Mouse (Mus musculus) ES-Bruce4 (cell line): ENCODE data around the gene Dctn1. TPM values are rescaled to one million over a fixed set of nuclear protein-coding genes. Genes with fewer than 3 reads are reported as not detected.

Experiments used
- H3K27ac ChIP-seq: 2 replicates; pipeline ENCODE4 v1.5.1; 2012; ENCODE audit warnings: low read length, inconsistent platforms; ENCODE audit not compliant: insufficient read depth
- H3K27me3 ChIP-seq: 2 replicates; pipeline ENCODE4 v1.6.1; 2012; ENCODE audit warnings: mild to moderate bottlenecking, low read length, inconsistent platforms; ENCODE audit not compliant: control insufficient read depth, poor library complexity, insufficient read depth, severe bottlenecking
- H3K36me3 ChIP-seq: 2 replicates; pipeline ENCODE4 v1.6.1; 2012; ENCODE audit warnings: inconsistent platforms, mild to moderate bottlenecking, low read length, moderate library complexity; ENCODE audit not compliant: control insufficient read depth, poor library complexity, insufficient read depth, severe bottlenecking
- H3K4me1 ChIP-seq: one replicate; pipeline ENCODE4 v1.8.1; 2011; ENCODE audit warnings: low read length; ENCODE audit not compliant: control insufficient read depth, insufficient read depth
- H3K4me3 ChIP-seq: 2 replicates; pipeline ENCODE4 v1.5.1; 2011; ENCODE audit warnings: low read depth, mild to moderate bottlenecking, low read length
- H3K9ac ChIP-seq: 2 replicates; pipeline ENCODE4 v1.6.1; 2012; ENCODE audit warnings: low read depth, mild to moderate bottlenecking, inconsistent platforms; ENCODE audit not compliant: poor library complexity, severe bottlenecking
- H3K9me3 ChIP-seq: replicated peaks from 2 replicates; pipeline ENCODE4 v1.6.1; 2012; ENCODE audit warnings: mild to moderate bottlenecking, low read length, inconsistent platforms; ENCODE audit not compliant: control insufficient read depth, poor library complexity, insufficient read depth, severe bottlenecking
- CTCF ChIP-seq: IDR thresholded peaks from one replicate; pipeline ENCODE4 v1.8.1; 2011; ENCODE audit warnings: low read depth, low read length
- EP300 ChIP-seq: IDR thresholded peaks from 2 replicates; pipeline ENCODE4 v1.6.1; 2011; ENCODE audit warnings: low read depth, low read length; ENCODE audit not compliant: insufficient read depth
- POLR2A ChIP-seq: IDR thresholded peaks from one replicate; pipeline ENCODE4 v1.8.1; 2011; ENCODE audit warnings: low read length; ENCODE audit not compliant: insufficient read depth
- polyA plus RNA-seq: library from polyadenylated mRNA; stranded (reverse); fragments of >200 nt; gene quantifications from 2 replicates; pipeline ENCODE4 v1.2.4, GENCODE M21; 2011; ENCODE audit warnings: low read depth; ENCODE audit not compliant: missing spikeins, insufficient read depth, insufficient read length

Dctn1 gene
- polyA plus RNA-seq, 1 experiment: 41.5 TPM

GRCm38 (mm10) chr6:83244422-83245061 lies 78.8 kb downstream of the Dctn1 start:
- TF ChIP-seq CTCF: no peak
- no peak for TF ChIP-seq EP300
- no peak for TF ChIP-seq POLR2A
- H3K27ac ChIP-seq: no peak overlapping the region
- no peaks in the 10 kb centered on the region for H3K36me3 ChIP-seq
- H3K27me3 ChIP-seq: no peaks in the 10 kb centered on the region
- no peak overlapping the region for H3K9ac ChIP-seq
- no peaks in the 10 kb centered on the region for H3K4me1 ChIP-seq
- no peak overlapping the region for H3K4me3 ChIP-seq
- H3K9me3 ChIP-seq: no peaks in the 10 kb centered on the region

DNA sequence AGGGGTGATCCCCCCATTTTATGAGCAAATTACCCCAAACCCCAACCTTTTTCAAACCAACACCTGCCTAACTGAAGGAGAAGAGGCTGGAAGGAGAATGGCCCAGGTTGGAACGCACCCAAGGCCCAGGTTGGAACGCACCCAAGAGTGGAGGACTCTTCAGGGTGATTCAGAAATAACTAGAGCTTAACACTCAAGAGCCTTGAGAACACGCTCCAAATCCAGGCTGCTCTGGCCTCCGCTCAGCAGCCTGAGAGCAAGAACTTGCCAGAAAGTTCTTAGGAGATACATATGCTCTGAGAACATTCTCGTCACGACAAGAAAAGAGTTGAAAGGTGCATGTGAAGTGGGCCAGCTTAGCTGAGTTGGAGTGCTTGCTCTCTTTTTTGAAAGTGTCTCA lies 79.4 kb downstream of the Dctn1 start:
- no peaks in the 10 kb centered on the region for H3K27me3 ChIP-seq
- no peak overlapping the region for H3K4me3 ChIP-seq
- no peaks in the 10 kb centered on the region for H3K4me1 ChIP-seq
- no peak overlapping the region for H3K27ac ChIP-seq
- TF ChIP-seq CTCF (no peak), POLR2A (no peak), EP300 (no peak)
- H3K9me3 ChIP-seq: no peaks in the 10 kb centered on the region
- H3K9ac ChIP-seq: no peak overlapping the region
- no peaks in the 10 kb centered on the region for H3K36me3 ChIP-seq

DNA sequence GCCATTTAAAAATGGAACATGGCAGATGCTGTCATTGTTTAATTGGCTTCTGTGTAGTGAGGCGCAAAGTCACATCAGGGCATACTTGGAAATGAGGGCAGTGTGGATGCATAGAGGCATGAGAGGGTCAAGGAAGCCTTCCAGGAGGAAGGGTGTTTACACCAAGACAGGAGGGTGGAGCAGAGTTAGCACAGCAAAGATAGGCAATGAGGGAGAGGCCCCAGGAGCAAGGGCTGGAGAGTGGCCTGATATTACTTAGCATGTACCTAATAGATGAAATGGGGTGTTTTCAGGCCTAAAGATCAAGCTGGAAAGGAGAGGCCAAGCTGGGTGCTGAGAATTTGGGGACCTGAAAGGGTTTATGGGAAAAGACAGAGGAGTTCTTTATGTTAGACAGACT lies 80.3 kb downstream of the Dctn1 start:
- no peak overlapping the region for H3K4me3 ChIP-seq
- no peak overlapping the region for H3K27ac ChIP-seq
- H3K9me3 ChIP-seq: no peaks in the 10 kb centered on the region
- no peaks in the 10 kb centered on the region for H3K27me3 ChIP-seq
- no peaks in the 10 kb centered on the region for H3K36me3 ChIP-seq
- no peak overlapping the region for H3K9ac ChIP-seq
- no peaks in the 10 kb centered on the region for H3K4me1 ChIP-seq
- no peak for TF ChIP-seq POLR2A

DNA sequence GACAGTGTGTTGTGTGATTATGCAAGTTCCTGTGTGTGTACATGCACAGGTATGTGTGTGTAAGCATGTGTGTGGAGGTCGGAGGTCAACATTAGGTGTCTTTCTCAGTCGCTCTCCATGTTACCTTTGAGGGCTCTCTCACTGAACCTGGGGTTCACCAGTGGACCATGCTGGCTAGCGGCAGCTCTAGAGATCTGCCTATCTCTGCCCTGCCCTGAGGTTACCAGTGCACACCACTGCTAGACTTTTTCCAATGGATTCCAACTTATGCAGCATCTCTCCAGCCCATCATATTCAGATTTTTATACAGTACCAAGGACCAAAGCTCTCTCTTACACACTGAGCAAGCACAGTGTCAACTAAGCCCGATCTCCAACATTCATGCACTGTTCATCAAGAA lies 81.0 kb downstream of the Dctn1 start:
- Histone ChIP-seq H3K4me1 (no peaks in the 10 kb centered on the region), H3K36me3 (no peaks in the 10 kb centered on the region), H3K4me3 (no peak overlapping the region), H3K9ac (no peak overlapping the region), H3K27ac (no peak overlapping the region), H3K27me3 (no peaks in the 10 kb centered on the region), H3K9me3 (no peaks in the 10 kb centered on the region)
- no peak for TF ChIP-seq POLR2A
- no peak for TF ChIP-seq CTCF
- TF ChIP-seq EP300: no peak

DNA sequence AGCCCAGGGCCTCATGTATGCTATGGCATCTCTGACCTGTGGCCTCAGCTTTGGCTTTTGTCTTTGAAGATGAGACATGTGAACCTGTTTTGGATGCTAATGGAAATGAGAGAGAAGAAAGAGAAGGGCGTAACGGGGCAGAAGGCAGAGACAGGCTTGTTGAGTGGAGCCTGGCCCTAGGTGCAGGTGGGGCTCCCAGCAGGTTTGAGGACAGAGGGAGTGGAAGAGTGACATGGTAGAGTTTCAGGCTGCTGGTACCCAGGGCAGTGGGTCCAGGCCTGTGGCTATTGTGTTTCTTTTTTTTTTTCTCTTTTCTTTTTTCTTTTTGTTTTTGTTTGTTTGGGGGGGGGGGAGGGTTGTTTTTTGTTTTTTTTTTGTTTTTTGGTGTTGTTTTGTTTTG lies 81.4 kb downstream of the Dctn1 start:
- no peaks in the 10 kb centered on the region for H3K4me1 ChIP-seq
- no peaks in the 10 kb centered on the region for H3K9me3 ChIP-seq
- no peak overlapping the region for H3K27ac ChIP-seq
- no peaks in the 10 kb centered on the region for H3K36me3 ChIP-seq
- no peak overlapping the region for H3K9ac ChIP-seq
- no peaks in the 10 kb centered on the region for H3K27me3 ChIP-seq
- TF ChIP-seq CTCF (no peak), POLR2A (no peak), EP300 (no peak)
- H3K4me3 ChIP-seq: no peak overlapping the region

Other genes starting within 250 kb of the Dctn1 start
- 1.2 and 1.9 TPM in 2 replicates for gene Sema4f, start 226.2 kb upstream of the Dctn1 start, polyA plus RNA-seq
- 2.2 and 2.3 TPM in 2 replicates for gene M1ap, start 219.0 kb upstream of the Dctn1 start, polyA plus RNA-seq
- 4.7 and 4.8 TPM in 2 replicates for gene Dok1, start 132.4 kb upstream of the Dctn1 start, polyA plus RNA-seq
- 2.2 and 3.1 TPM in 2 replicates for gene Loxl3, start 131.7 kb upstream of the Dctn1 start, polyA plus RNA-seq
- gene Aup1, start 111.4 kb upstream of the Dctn1 start, polyA plus RNA-seq: 42.4 and 44.3 TPM in 2 replicates
- 36.8 and 37.4 TPM in 2 replicates for gene Htra2, start 110.6 kb upstream of the Dctn1 start, polyA plus RNA-seq
- 2.9 and 3.7 TPM in 2 replicates for gene Dqx1, start 108.1 kb upstream of the Dctn1 start, polyA plus RNA-seq
- gene Tlx2, start 95.6 kb upstream of the Dctn1 start, polyA plus RNA-seq: not detected in 2 replicates
- gene Pcgf1, start 88.1 kb upstream of the Dctn1 start, polyA plus RNA-seq: 14.7 and 21.3 TPM in 2 replicates
- gene Lbx2, start 79.6 kb upstream of the Dctn1 start, polyA plus RNA-seq: not detected in 2 replicates
- gene Ccdc142, start 64.3 kb upstream of the Dctn1 start, polyA plus RNA-seq: not detected in 2 replicates
- gene Gm42688, start 64.3 kb upstream of the Dctn1 start, polyA plus RNA-seq: 0.45 and 1.2 TPM in 2 replicates
- 29.5 and 36.4 TPM in 2 replicates for gene Mrpl53, start 56.9 kb upstream of the Dctn1 start, polyA plus RNA-seq
- 23.3 and 25.4 TPM in 2 replicates for gene Mogs, start 50.4 kb upstream of the Dctn1 start, polyA plus RNA-seq
- 26.7 and 32.4 TPM in 2 replicates for gene Wbp1, start 44.4 kb upstream of the Dctn1 start, polyA plus RNA-seq
- gene Ino80b, start 40.5 kb upstream of the Dctn1 start, polyA plus RNA-seq: 9.0 and 11.6 TPM in 2 replicates
- 10.4 and 10.5 TPM in 2 replicates for gene Rtkn, start 30.5 kb upstream of the Dctn1 start, polyA plus RNA-seq
- gene Wdr54, start 9.5 kb upstream of the Dctn1 start, polyA plus RNA-seq: 7.3 and 7.9 TPM in 2 replicates
- not detected in 2 replicates for gene 1700003E16Rik, start 9.5 kb upstream of the Dctn1 start, polyA plus RNA-seq
- 2.1 and 3.8 TPM in 2 replicates for gene Slc4a5, start 53.9 kb downstream of the Dctn1 start, polyA plus RNA-seq
- 58.4 and 63.8 TPM in 2 replicates for gene Mthfd2, start 160.0 kb downstream of the Dctn1 start, polyA plus RNA-seq
- 49.5 and 62.1 TPM in 2 replicates for gene Mob1a, start 160.1 kb downstream of the Dctn1 start, polyA plus RNA-seq
- gene Bola3, start 183.2 kb downstream of the Dctn1 start, polyA plus RNA-seq: 37.9 and 38.1 TPM in 2 replicates